Mouse (Mus musculus): ENCODE results near the gene Mmrn1. TPM values are rescaled to one million over a fixed set of nuclear protein-coding genes. Genes with fewer than 3 reads are reported as not detected.

Mmrn1 gene
- total and polyA plus RNA-seq, 2 experiments, result 0.02 to 1.1 TPM

GRCm38 (mm10) chr6:61001003-61001790 is 76.4 kb downstream of the Mmrn1 start:
- Histone ChIP-seq H3K27me3 (ENCODE audit: control insufficient read depth, insufficient read depth, low read length) (no peaks in the 10 kb centered on the region), H3K9ac (ENCODE audit: low read depth, low read length) (no peak overlapping the region), H3K79me2 (ENCODE audit: control insufficient read depth, insufficient read depth, low read length) (no peaks in the 10 kb centered on the region), H3K27ac (replicated peaks; ENCODE audit: insufficient read depth, low read depth, low read length) (no peak overlapping the region), H3K4me3 (ENCODE audit: insufficient read depth, low read depth, low read length) (no peak overlapping the region), H3K4me1 (ENCODE audit: control insufficient read depth, insufficient read depth, low read length) (no peaks in the 10 kb centered on the region), H3K36me3 (ENCODE audit: control insufficient read depth, insufficient read depth, low read length) (no peaks in the 10 kb centered on the region)
- TF ChIP-seq CTCF (IDR thresholded peaks at IDR 0.05; ENCODE audit: low read depth, low read length) (no peak), POLR2A (IDR thresholded peaks at IDR 0.05; ENCODE audit: extremely low read depth, insufficient read depth, low read length) (no peak)
- no peak for DNase-seq (ENCODE audit: extremely low read depth, low read depth, low spot score)
- 77% methylated on average over 6 of the region's 6 CpGs for WGBS

- Histone ChIP-seq H3K4me1 (ENCODE audit: control insufficient read depth, insufficient read depth, low read length) (no peaks in the 10 kb centered on the region), H3K27me3 (ENCODE audit: control insufficient read depth, insufficient read depth, low read length) (no peaks in the 10 kb centered on the region), H3K9ac (ENCODE audit: low read depth, low read length) (no peak overlapping the region), H3K4me3 (ENCODE audit: insufficient read depth, low read depth, low read length) (no peak overlapping the region), H3K36me3 (ENCODE audit: control insufficient read depth, insufficient read depth, low read length) (no peaks in the 10 kb centered on the region), H3K79me2 (ENCODE audit: control insufficient read depth, insufficient read depth, low read length) (no peaks in the 10 kb centered on the region), H3K27ac (replicated peaks; ENCODE audit: insufficient read depth, low read depth, low read length) (no peak overlapping the region)
- no peak for TF ChIP-seq CTCF (IDR thresholded peaks at IDR 0.05; ENCODE audit: low read depth, low read length)
- no peak for TF ChIP-seq POLR2A (IDR thresholded peaks at IDR 0.05; ENCODE audit: extremely low read depth, insufficient read depth, low read length)
- DNase-seq (ENCODE audit: extremely low read depth, low read depth, low spot score), result no peak
- WGBS, result 70% methylated on average over 3 of the region's 3 CpGs
These were observed 79.4 kb downstream of the Mmrn1 start for GRCm38 (mm10) chr6:61003916-61004765.

- H3K4me1 ChIP-seq (ENCODE audit: control insufficient read depth, insufficient read depth, low read length), result no peaks in the 10 kb centered on the region
- H3K4me3 ChIP-seq (ENCODE audit: insufficient read depth, low read depth, low read length), result no peak overlapping the region
- H3K27me3 ChIP-seq (ENCODE audit: control insufficient read depth, insufficient read depth, low read length), result no peaks in the 10 kb centered on the region
- 82% methylated on average over 5 of the region's 5 CpGs for WGBS
- H3K36me3 ChIP-seq (ENCODE audit: control insufficient read depth, insufficient read depth, low read length), result no peaks in the 10 kb centered on the region
- TF ChIP-seq CTCF (IDR thresholded peaks at IDR 0.05; ENCODE audit: low read depth, low read length) (no peak), POLR2A (IDR thresholded peaks at IDR 0.05; ENCODE audit: extremely low read depth, insufficient read depth, low read length) (no peak)
- H3K27ac ChIP-seq (replicated peaks; ENCODE audit: insufficient read depth, low read depth, low read length), result no peak overlapping the region
- no peak for DNase-seq (ENCODE audit: extremely low read depth, low read depth, low spot score)
- H3K79me2 ChIP-seq (ENCODE audit: control insufficient read depth, insufficient read depth, low read length), result no peaks in the 10 kb centered on the region
- H3K9ac ChIP-seq (ENCODE audit: low read depth, low read length), result no peak overlapping the region
These were observed 89.0 kb downstream of the Mmrn1 start for GRCm38 (mm10) chr6:61013780-61014179.

DNA sequence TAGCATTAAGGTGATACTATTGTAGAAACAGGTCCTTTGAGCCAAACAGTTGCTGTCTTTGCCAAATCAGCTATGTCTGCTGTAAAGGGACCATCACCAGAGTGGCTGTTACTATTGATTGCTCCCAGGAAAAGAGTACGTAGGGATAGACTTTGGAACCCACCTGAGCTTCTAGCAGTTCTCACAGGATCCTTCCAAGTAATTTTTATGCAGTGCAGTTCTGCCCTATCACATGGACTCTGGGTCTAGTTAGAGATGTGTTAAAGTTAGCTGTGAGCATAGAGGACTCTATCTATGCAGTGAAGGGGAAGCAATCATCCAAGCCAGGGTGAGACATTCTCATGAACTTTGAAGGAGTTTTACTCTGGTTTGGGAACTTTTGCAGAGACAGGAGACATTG is 94.9 kb downstream of the Mmrn1 start:
- Histone ChIP-seq H3K27ac (replicated peaks; ENCODE audit: insufficient read depth, low read depth, low read length) (no peak overlapping the region), H3K79me2 (ENCODE audit: control insufficient read depth, insufficient read depth, low read length) (no peaks in the 10 kb centered on the region), H3K36me3 (ENCODE audit: control insufficient read depth, insufficient read depth, low read length) (no peaks in the 10 kb centered on the region), H3K27me3 (ENCODE audit: control insufficient read depth, insufficient read depth, low read length) (no peaks in the 10 kb centered on the region), H3K9ac (ENCODE audit: low read depth, low read length) (no peak overlapping the region), H3K4me1 (ENCODE audit: control insufficient read depth, insufficient read depth, low read length) (no peaks in the 10 kb centered on the region), H3K4me3 (ENCODE audit: insufficient read depth, low read depth, low read length) (no peak overlapping the region)
- 33% methylated on average over 1 of the region's 1 CpGs for WGBS
- TF ChIP-seq POLR2A (IDR thresholded peaks at IDR 0.05; ENCODE audit: extremely low read depth, insufficient read depth, low read length) (no peak), CTCF (IDR thresholded peaks at IDR 0.05; ENCODE audit: low read depth, low read length) (no peak)
- DNase-seq (ENCODE audit: extremely low read depth, low read depth, low spot score), result no peak

GRCm38 (mm10) chr6:61020995-61021394 is 96.2 kb downstream of the Mmrn1 start:
- WGBS, result 80% methylated on average over 1 of the region's 1 CpGs
- DNase-seq (ENCODE audit: extremely low read depth, low read depth, low spot score), result no peak
- Histone ChIP-seq H3K36me3 (ENCODE audit: control insufficient read depth, insufficient read depth, low read length) (no peaks in the 10 kb centered on the region), H3K4me1 (ENCODE audit: control insufficient read depth, insufficient read depth, low read length) (no peaks in the 10 kb centered on the region), H3K27me3 (ENCODE audit: control insufficient read depth, insufficient read depth, low read length) (no peaks in the 10 kb centered on the region), H3K4me3 (ENCODE audit: insufficient read depth, low read depth, low read length) (no peak overlapping the region), H3K9ac (ENCODE audit: low read depth, low read length) (no peak overlapping the region), H3K27ac (replicated peaks; ENCODE audit: insufficient read depth, low read depth, low read length) (no peak overlapping the region), H3K79me2 (ENCODE audit: control insufficient read depth, insufficient read depth, low read length) (no peaks in the 10 kb centered on the region)
- TF ChIP-seq CTCF (IDR thresholded peaks at IDR 0.05; ENCODE audit: low read depth, low read length), result no peak
- TF ChIP-seq POLR2A (IDR thresholded peaks at IDR 0.05; ENCODE audit: extremely low read depth, insufficient read depth, low read length), result no peak

Measured in liver, adult 2 months (tissue).